Mouse (Mus musculus) midbrain, embryonic 14.5 days (tissue): ENCODE results near the gene AI182371. TPM values are rescaled to one million over a fixed set of nuclear protein-coding genes. Genes with fewer than 3 reads are reported as not detected.

Experiments
- ATAC-seq: fragments of 200-750 bp; cut with Nextera tagmentation; 2 replicates; pipeline ENCODE4 v1.8.0; 2017; ENCODE audit warnings: moderate number of reproducible peaks, moderate library complexity; ENCODE audit not compliant: low FRiP score, low TSS enrichment
- DNase-seq: peaks from one replicate; pipeline ENCODE4 v3.0.0-alpha.2; 2015
- H3K27ac ChIP-seq: fragments of 300-500 bp; sonication (generic); replicated peaks from 2 replicates; pipeline ENCODE4 v1.5.1; 2014; ENCODE audit warnings: mild to moderate bottlenecking, low read depth, low read length, moderate library complexity
- H3K27me3 ChIP-seq: fragments of 300-500 bp; sonication (generic); 2 replicates; pipeline ENCODE4 v1.6.1; 2014; ENCODE audit warnings: low read length, control low read depth, mixed read lengths; ENCODE audit not compliant: control insufficient read depth, insufficient read depth
- H3K36me3 ChIP-seq: fragments of 300-500 bp; sonication (generic); 2 replicates; pipeline ENCODE4 v1.6.1; 2014; ENCODE audit warnings: low read length, control low read depth; ENCODE audit not compliant: control insufficient read depth, insufficient read depth
- H3K4me1 ChIP-seq: fragments of 300-500 bp; sonication (generic); 2 replicates; pipeline ENCODE4 v1.6.1; 2014; ENCODE audit warnings: mild to moderate bottlenecking, antibody characterized with exemption, low read length, control low read depth; ENCODE audit not compliant: control insufficient read depth, insufficient read depth
- H3K4me2 ChIP-seq: fragments of 300-500 bp; sonication (generic); 2 replicates; pipeline ENCODE4 v1.6.1; 2014; ENCODE audit warnings: mild to moderate bottlenecking, low read length, moderate library complexity
- H3K4me3 ChIP-seq: fragments of 300-500 bp; sonication (generic); replicated peaks from 2 replicates; pipeline ENCODE4 v1.5.1; 2014; ENCODE audit warnings: low read depth, low read length
- H3K9ac ChIP-seq: fragments of 300-500 bp; sonication (generic); replicated peaks from 2 replicates; pipeline ENCODE4 v1.6.1; 2014; ENCODE audit warnings: mild to moderate bottlenecking, low read length, moderate library complexity
- H3K9me3 ChIP-seq: fragments of 300-500 bp; sonication (generic); 2 replicates; pipeline ENCODE4 v1.6.1; 2016; ENCODE audit warnings: low read length, control low read depth, mixed read lengths; ENCODE audit not compliant: control insufficient read depth
- WGBS: fragments of 180-500 bp; shearing (Covaris S2); extraction: QIAGEN DNeasy Blood & Tissue Kit; methylation state at CpG from one replicate; pipeline ENCODE4 v1.1.7; 2014; 5-methylcytosine and 5-hydroxymethylcytosine counted together
- polyA plus RNA-seq: library from polyadenylated mRNA; unstranded; fragments of >200 nt; fragmentation: Nextera tagmentation; extraction: Ambion mirVana; gene quantifications from 2 replicates; pipeline ENCODE4 v1.2.1, GENCODE M21; 2014

AI182371 gene
- polyA plus RNA-seq, 1 experiment from 2014 or later = 0.36 TPM

DNA sequence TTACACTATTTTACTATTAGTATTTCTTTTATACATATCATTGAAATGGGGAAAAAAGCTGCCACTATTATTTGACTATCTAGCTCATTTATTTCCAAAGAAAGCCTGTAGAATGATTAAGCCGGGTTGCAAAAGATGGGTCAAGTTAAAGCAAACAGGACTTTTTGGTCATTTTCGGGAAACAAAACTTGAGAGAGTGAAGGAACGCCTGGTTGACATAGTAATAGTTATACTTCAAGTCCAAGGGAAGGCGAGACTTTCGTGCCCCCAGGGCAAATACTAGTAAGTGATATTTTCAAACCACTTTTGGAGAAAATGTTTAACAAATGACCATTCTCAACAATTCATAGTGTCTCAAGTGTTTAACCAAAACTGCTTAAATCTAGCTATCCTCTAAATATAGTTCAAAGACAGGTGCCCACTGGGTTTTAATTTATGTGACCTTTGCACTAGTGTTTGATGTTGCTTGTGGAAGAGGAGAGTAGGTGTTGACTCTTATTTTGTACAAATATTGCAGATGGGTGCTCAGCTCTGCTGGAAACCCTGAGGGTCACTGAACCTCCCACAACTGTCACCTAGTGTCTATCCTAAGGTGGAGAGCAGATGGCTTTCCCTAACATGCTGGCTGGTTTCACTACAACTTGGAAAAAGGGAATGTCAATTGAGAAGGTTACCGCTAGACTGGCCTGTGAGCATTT lies 37.9 kb downstream of the AI182371 start:
- no peaks in the 10 kb centered on the region for H3K36me3 ChIP-seq

DNA sequence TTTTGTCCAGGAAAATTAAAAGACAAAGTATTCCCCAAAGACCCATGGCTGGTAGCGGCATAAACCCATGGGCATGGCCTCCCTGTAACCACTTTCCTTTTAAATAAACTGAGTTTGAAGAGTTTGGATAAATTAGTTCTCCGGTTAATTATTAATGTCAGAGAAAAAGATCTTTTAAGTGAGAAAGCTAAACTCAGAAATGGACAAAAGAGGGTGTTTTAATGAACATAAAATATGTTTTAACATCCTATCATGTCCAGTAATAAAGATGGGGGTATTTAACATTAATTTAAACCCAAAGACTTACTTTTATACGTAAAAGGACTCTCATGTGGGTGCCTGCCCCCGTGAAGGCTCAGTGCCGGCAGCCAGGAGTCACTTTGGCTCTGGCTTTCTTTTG lies 40.0 kb downstream of the AI182371 start, which contains the start of gene Hc:
Gene Hc, minus strand, starts transcription at position 101 of the 400 bp plus-strand sequence.
- no peak within 1 kb of the TSS for H3K4me2 ChIP-seq
- DNase-seq (no peak), ATAC-seq (no peak)
- no peaks in the 10 kb centered on the region for H3K27me3 ChIP-seq
- no peaks in the 10 kb centered on the region for H3K36me3 ChIP-seq
- no peak within 1 kb of the TSS for H3K9ac ChIP-seq
- H3K4me1 ChIP-seq = no peaks in the 10 kb centered on the region
- H3K9me3 ChIP-seq = no peaks in the 10 kb centered on the region
- WGBS = 88% methylated on average over 5 of the region's 5 CpGs
- no peak within 1 kb of the TSS for H3K4me3 ChIP-seq
- H3K27ac ChIP-seq = no peak within 1 kb of the TSS

More for the DNA sequence above, 37.9 kb downstream of the AI182371 start:
- WGBS = 95% methylated on average over 6 of the region's 6 CpGs
- no peaks in the 10 kb centered on the region for H3K9me3 ChIP-seq
- no peaks in the 10 kb centered on the region for H3K4me1 ChIP-seq
- no peak overlapping the region for H3K9ac ChIP-seq
- DNase-seq = no peak
- no peak overlapping the region for H3K4me3 ChIP-seq
- ATAC-seq = no peak
- no peak overlapping the region for H3K4me2 ChIP-seq
- H3K27ac ChIP-seq = no peak overlapping the region
- H3K27me3 ChIP-seq = no peaks in the 10 kb centered on the region

- no peak for DNase-seq
- no peaks in the 10 kb centered on the region for H3K9me3 ChIP-seq
- WGBS = 86% methylated on average over 6 of the region's 6 CpGs
- H3K36me3 ChIP-seq = no peaks in the 10 kb centered on the region
- H3K4me1 ChIP-seq = no peaks in the 10 kb centered on the region
- ATAC-seq = no peak
- no peaks in the 10 kb centered on the region for H3K27me3 ChIP-seq
- no peak overlapping the region for H3K4me3 ChIP-seq
- no peak overlapping the region for H3K9ac ChIP-seq
- H3K27ac ChIP-seq = no peak overlapping the region
- no peak overlapping the region for H3K4me2 ChIP-seq
Measured at GRCm38 (mm10) chr2:35060897-35061296, 40.4 kb downstream of the AI182371 start.

- Histone ChIP-seq H3K4me3 (no peak overlapping the region), H3K9ac (no peak overlapping the region), H3K27ac (no peak overlapping the region), H3K27me3 (no peaks in the 10 kb centered on the region), H3K36me3 (no peaks in the 10 kb centered on the region), H3K4me1 (no peaks in the 10 kb centered on the region), H3K4me2 (no peak overlapping the region), H3K9me3 (no peaks in the 10 kb centered on the region)
- no peak for DNase-seq
- ATAC-seq = no peak
- WGBS = 93% methylated on average over 5 of the region's 5 CpGs
Measured at GRCm38 (mm10) chr2:35060256-35060655, 41.1 kb downstream of the AI182371 start.

GRCm38 (mm10) chr2:35058325-35058724 lies 43.0 kb downstream of the AI182371 start:
- no peak overlapping the region for H3K9ac ChIP-seq
- H3K4me3 ChIP-seq = no peak overlapping the region
- H3K9me3 ChIP-seq = no peaks in the 10 kb centered on the region
- H3K36me3 ChIP-seq = no peaks in the 10 kb centered on the region
- H3K4me2 ChIP-seq = no peak overlapping the region
- no peak for ATAC-seq
- no peaks in the 10 kb centered on the region for H3K4me1 ChIP-seq
- no peaks in the 10 kb centered on the region for H3K27me3 ChIP-seq
- 84% methylated on average over 2 of the region's 2 CpGs for WGBS
- DNase-seq = no peak
- no peak overlapping the region for H3K27ac ChIP-seq

DNA sequence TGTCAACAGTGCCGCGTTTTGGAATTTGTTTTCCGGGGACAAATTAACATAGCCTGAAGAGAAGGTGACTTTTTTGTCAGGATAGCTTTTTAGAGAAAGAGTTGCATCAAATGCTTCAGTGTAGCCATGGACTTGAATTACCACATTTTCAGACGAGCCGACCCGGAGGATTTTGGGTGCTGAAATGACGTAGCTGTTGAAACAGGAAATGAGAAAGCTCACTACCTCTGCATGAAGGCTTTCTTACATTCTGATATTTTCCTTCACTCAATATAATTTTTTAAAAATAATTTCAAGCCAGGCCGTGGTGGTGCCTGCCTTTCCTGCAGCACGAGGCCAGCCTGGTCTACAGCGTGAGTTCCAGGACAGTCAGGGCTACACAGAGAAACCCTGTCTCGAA lies 44.1 kb downstream of the AI182371 start:
- no peaks in the 10 kb centered on the region for H3K27me3 ChIP-seq
- H3K4me2 ChIP-seq = no peak overlapping the region
- DNase-seq = no peak
- H3K4me1 ChIP-seq = no peaks in the 10 kb centered on the region
- H3K36me3 ChIP-seq = no peaks in the 10 kb centered on the region
- 91% methylated on average over 11 of the region's 11 CpGs for WGBS
- no peak for ATAC-seq
- H3K4me3 ChIP-seq = no peak overlapping the region
- no peaks in the 10 kb centered on the region for H3K9me3 ChIP-seq
- H3K27ac ChIP-seq = no peak overlapping the region
- H3K9ac ChIP-seq = no peak overlapping the region

DNA sequence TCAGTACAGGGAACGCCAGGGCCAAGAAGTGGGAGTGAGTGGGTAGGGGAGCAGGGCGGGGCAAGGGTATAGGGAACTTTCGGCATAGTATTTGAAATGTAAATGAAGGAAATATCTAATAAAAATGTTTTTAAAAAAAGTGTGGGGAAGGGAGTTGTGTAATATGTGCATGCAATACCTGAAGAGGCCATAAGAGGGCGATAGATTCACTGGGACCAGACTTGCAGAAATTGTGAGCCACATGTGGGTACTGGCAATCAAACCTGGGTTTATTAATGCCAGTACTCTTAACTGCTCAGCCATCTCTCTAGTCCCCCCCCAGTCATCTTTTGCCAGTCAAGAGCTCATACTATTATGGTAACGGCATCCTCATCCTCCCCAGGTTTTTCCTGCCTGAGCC lies 52.5 kb downstream of the AI182371 start:
- Histone ChIP-seq H3K4me1 (no peaks in the 10 kb centered on the region), H3K4me3 (no peak overlapping the region), H3K9me3 (no peaks in the 10 kb centered on the region), H3K36me3 (no peaks in the 10 kb centered on the region), H3K27me3 (no peaks in the 10 kb centered on the region), H3K9ac (no peak overlapping the region), H3K4me2 (no peak overlapping the region), H3K27ac (no peak overlapping the region)
- 42% methylated on average over 5 of the region's 5 CpGs for WGBS
- DNase-seq (peak; percentile 23), ATAC-seq (no peak)

GRCm38 (mm10) chr2:35044956-35045355 lies 56.4 kb downstream of the AI182371 start:
- Histone ChIP-seq H3K4me1 (no peaks in the 10 kb centered on the region), H3K4me2 (no peak overlapping the region), H3K36me3 (no peaks in the 10 kb centered on the region), H3K27ac (no peak overlapping the region), H3K4me3 (no peak overlapping the region), H3K27me3 (no peaks in the 10 kb centered on the region), H3K9me3 (no peaks in the 10 kb centered on the region), H3K9ac (no peak overlapping the region)
- ATAC-seq = no peak
- 79% methylated on average over 2 of the region's 2 CpGs for WGBS
- DNase-seq = peak; percentile 42

DNA sequence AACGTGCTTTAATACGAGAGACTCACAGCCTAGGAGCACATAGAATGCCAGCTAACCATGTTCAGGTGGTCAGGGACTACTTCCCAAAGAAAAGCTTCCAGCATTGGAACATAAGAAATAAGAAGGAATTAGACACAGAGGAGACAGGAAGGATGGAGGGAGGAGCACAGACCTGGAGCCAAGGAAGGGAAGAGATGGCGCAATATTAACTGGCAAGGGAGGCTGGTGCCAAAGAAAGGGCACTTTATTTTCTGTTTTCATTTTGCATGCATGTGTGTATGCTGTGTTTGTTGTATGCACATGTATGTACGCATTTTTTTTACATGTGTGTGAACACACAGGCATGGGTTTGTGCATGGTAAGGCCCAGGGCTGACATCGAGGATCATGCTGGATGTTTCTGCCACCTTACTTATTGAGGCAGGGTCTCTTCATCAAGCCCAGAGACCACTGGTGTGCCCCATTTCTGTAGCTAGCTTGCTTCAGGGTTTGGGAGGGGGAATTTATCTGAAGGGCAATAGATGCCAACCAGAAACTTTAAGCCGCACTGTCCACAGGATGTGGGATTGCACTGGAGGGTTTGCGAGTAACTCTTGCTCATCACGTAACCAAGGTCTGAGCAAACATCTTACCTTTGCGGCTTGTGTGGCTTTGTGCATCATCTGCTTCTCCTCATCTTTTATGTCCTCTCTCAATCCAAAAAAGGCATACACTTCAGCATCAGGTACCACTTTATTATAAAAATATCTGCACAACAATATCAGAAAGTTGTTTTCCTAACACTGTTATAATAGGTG lies 62.6 kb downstream of the AI182371 start:
- H3K27ac ChIP-seq = no peak overlapping the region

More for the DNA sequence above, 62.6 kb downstream of the AI182371 start:
- Histone ChIP-seq H3K4me1 (no peaks in the 10 kb centered on the region), H3K9ac (no peak overlapping the region), H3K27me3 (no peaks in the 10 kb centered on the region), H3K4me3 (no peak overlapping the region), H3K4me2 (no peak overlapping the region), H3K36me3 (no peaks in the 10 kb centered on the region), H3K9me3 (no peaks in the 10 kb centered on the region)
- no peak for ATAC-seq
- 92% methylated on average over 9 of the region's 9 CpGs for WGBS
- DNase-seq = no peak
